Mouse (Mus musculus): ENCODE results near the gene AL732309.1. TPM values are rescaled to one million over a fixed set of nuclear protein-coding genes. Genes with fewer than 3 reads are reported as not detected.

Gene AL732309.1
- polyA plus RNA-seq, 1 experiment from 2014 or later = 5.1 TPM

- Histone ChIP-seq H3K36me3 (ENCODE audit: control insufficient read depth, insufficient read depth, low read length) (peaks cover 71% of the 10 kb centered on the region), H3K27ac (replicated peaks; ENCODE audit: low read depth, low read length) (no peak overlapping the region), H3K27me3 (ENCODE audit: control insufficient read depth, insufficient read depth, low read length) (no peaks in the 10 kb centered on the region), H3K4me3 (replicated peaks; ENCODE audit: low read depth, low read length) (peak overlapping the region; percentile 83), H3K4me2 (ENCODE audit: low read length) (peak overlapping the region; percentile 98), H3K9me3 (ENCODE audit: control insufficient read depth, low read length) (no peaks in the 10 kb centered on the region), H3K9ac (replicated peaks; ENCODE audit: low read length) (peak overlapping the region; percentile 82), H3K4me1 (ENCODE audit: control insufficient read depth, insufficient read depth, low read length) (peaks cover 23% of the 10 kb centered on the region)
- DNase-seq (no peak), ATAC-seq (ENCODE audit: low FRiP score, low TSS enrichment) (no peak)
- 39% methylated on average over 16 of the region's 16 CpGs for WGBS
Measured at GRCm38 (mm10) chr2:25273010-25273409, 26.3 kb upstream of the AL732309.1 start.

GRCm38 (mm10) chr2:25272515-25272914, 25.9 kb upstream of the AL732309.1 start:
- Histone ChIP-seq H3K27ac (replicated peaks; ENCODE audit: low read depth, low read length) (peak overlapping the region; percentile 83), H3K4me3 (replicated peaks; ENCODE audit: low read depth, low read length) (peak overlapping the region; percentile 83), H3K4me2 (ENCODE audit: low read length) (peak overlapping the region; percentile 98), H3K4me1 (ENCODE audit: control insufficient read depth, insufficient read depth, low read length) (peaks cover 26% of the 10 kb centered on the region), H3K36me3 (ENCODE audit: control insufficient read depth, insufficient read depth, low read length) (peaks cover 66% of the 10 kb centered on the region), H3K9me3 (ENCODE audit: control insufficient read depth, low read length) (no peaks in the 10 kb centered on the region), H3K9ac (replicated peaks; ENCODE audit: low read length) (peak overlapping the region; percentile 82), H3K27me3 (ENCODE audit: control insufficient read depth, insufficient read depth, low read length) (no peaks in the 10 kb centered on the region)
- under 1% methylated on average over 29 of the region's 29 CpGs for WGBS
- no peak for DNase-seq
- ATAC-seq (ENCODE audit: low FRiP score, low TSS enrichment) = peak; percentile 62

GRCm38 (mm10) chr2:25271827-25272511, 25.3 kb upstream of the AL732309.1 start, which contains the start of the genes Ssna1 and Anapc2:
Ssna1 (minus strand) TSS chr2:25272438.
Anapc2 (plus strand) TSS chr2:25272478.
- peak within 1 kb of the TSS; percentile 83 for H3K27ac ChIP-seq (replicated peaks; ENCODE audit: low read depth, low read length)
- WGBS = under 1% methylated on average over 55 of the region's 55 CpGs
- H3K9me3 ChIP-seq (ENCODE audit: control insufficient read depth, low read length) = no peaks in the 10 kb centered on the region
- H3K9ac ChIP-seq (replicated peaks; ENCODE audit: low read length) = peak within 1 kb of the TSS; percentile 82
- peaks cover 31% of the 10 kb centered on the region for H3K4me1 ChIP-seq (ENCODE audit: control insufficient read depth, insufficient read depth, low read length)
- H3K4me2 ChIP-seq (ENCODE audit: low read length) = peak within 1 kb of the TSS; percentile 98
- ATAC-seq (ENCODE audit: low FRiP score, low TSS enrichment) (peak; percentile 96), DNase-seq (peak; percentile 99)
- H3K27me3 ChIP-seq (ENCODE audit: control insufficient read depth, insufficient read depth, low read length) = no peaks in the 10 kb centered on the region
- peak within 1 kb of the TSS; percentile 83 for H3K4me3 ChIP-seq (replicated peaks; ENCODE audit: low read depth, low read length)
- peaks cover 61% of the 10 kb centered on the region for H3K36me3 ChIP-seq (ENCODE audit: control insufficient read depth, insufficient read depth, low read length)

GRCm38 (mm10) chr2:25267746-25268309, 21.2 kb upstream of the AL732309.1 start:
- Histone ChIP-seq H3K36me3 (ENCODE audit: control insufficient read depth, insufficient read depth, low read length) (peaks cover 27% of the 10 kb centered on the region), H3K9me3 (ENCODE audit: control insufficient read depth, low read length) (no peaks in the 10 kb centered on the region), H3K4me3 (replicated peaks; ENCODE audit: low read depth, low read length) (no peak overlapping the region), H3K27me3 (ENCODE audit: control insufficient read depth, insufficient read depth, low read length) (peaks cover 9% of the 10 kb centered on the region), H3K4me2 (ENCODE audit: low read length) (no peak overlapping the region), H3K4me1 (ENCODE audit: control insufficient read depth, insufficient read depth, low read length) (peaks cover 60% of the 10 kb centered on the region), H3K27ac (replicated peaks; ENCODE audit: low read depth, low read length) (no peak overlapping the region), H3K9ac (replicated peaks; ENCODE audit: low read length) (no peak overlapping the region)
- ATAC-seq (ENCODE audit: low FRiP score, low TSS enrichment) (no peak), DNase-seq (no peak)
- WGBS = 78% methylated on average over 4 of the region's 4 CpGs

- Histone ChIP-seq H3K4me1 (ENCODE audit: control insufficient read depth, insufficient read depth, low read length) (peaks cover 59% of the 10 kb centered on the region), H3K9ac (replicated peaks; ENCODE audit: low read length) (peak overlapping the region; percentile 16; the same call in 1 of the 2 replicates), H3K4me2 (ENCODE audit: low read length) (peak overlapping the region; percentile 100), H3K27ac (replicated peaks; ENCODE audit: low read depth, low read length) (0 out of 2 replicates have a peak overlapping the region, but pooled peaks have one; percentile 52), H3K4me3 (replicated peaks; ENCODE audit: low read depth, low read length) (no peak overlapping the region), H3K27me3 (ENCODE audit: control insufficient read depth, insufficient read depth, low read length) (peaks cover 9% of the 10 kb centered on the region), H3K9me3 (ENCODE audit: control insufficient read depth, low read length) (no peaks in the 10 kb centered on the region), H3K36me3 (ENCODE audit: control insufficient read depth, insufficient read depth, low read length) (peaks cover 27% of the 10 kb centered on the region)
- ATAC-seq (ENCODE audit: low FRiP score, low TSS enrichment) = no peak
- DNase-seq = no peak
Measured at GRCm38 (mm10) chr2:25267241-25267640, 20.6 kb upstream of the AL732309.1 start.

- H3K9me3 ChIP-seq (ENCODE audit: control insufficient read depth, low read length) = no peaks in the 10 kb centered on the region
- peaks cover 59% of the 10 kb centered on the region for H3K4me1 ChIP-seq (ENCODE audit: control insufficient read depth, insufficient read depth, low read length)
- DNase-seq (peak; percentile 35), ATAC-seq (ENCODE audit: low FRiP score, low TSS enrichment) (no peak)
- peaks cover 27% of the 10 kb centered on the region for H3K36me3 ChIP-seq (ENCODE audit: control insufficient read depth, insufficient read depth, low read length)
- WGBS = 50% methylated on average over 2 of the region's 2 CpGs
- 0 out of 2 replicates have a peak overlapping the region, but pooled peaks have one; percentile 52 for H3K27ac ChIP-seq (replicated peaks; ENCODE audit: low read depth, low read length)
- peak overlapping the region; percentile 100 for H3K4me2 ChIP-seq (ENCODE audit: low read length)
- H3K27me3 ChIP-seq (ENCODE audit: control insufficient read depth, insufficient read depth, low read length) = peaks cover 9% of the 10 kb centered on the region
- peak overlapping the region; percentile 16; the same call in 1 of the 2 replicates for H3K9ac ChIP-seq (replicated peaks; ENCODE audit: low read length)
- H3K4me3 ChIP-seq (replicated peaks; ENCODE audit: low read depth, low read length) = no peak overlapping the region
Measured at GRCm38 (mm10) chr2:25266720-25267119, 20.1 kb upstream of the AL732309.1 start.

- ATAC-seq (ENCODE audit: low FRiP score, low TSS enrichment) (no peak), DNase-seq (no peak)
- WGBS = 70% methylated on average over 6 of the region's 6 CpGs
- peak overlapping the region; percentile 100 for H3K4me2 ChIP-seq (ENCODE audit: low read length)
- peaks cover 53% of the 10 kb centered on the region for H3K4me1 ChIP-seq (ENCODE audit: control insufficient read depth, insufficient read depth, low read length)
- peaks cover 9% of the 10 kb centered on the region for H3K27me3 ChIP-seq (ENCODE audit: control insufficient read depth, insufficient read depth, low read length)
- peak overlapping the region; percentile 31; the same call in 1 of the 2 replicates for H3K9ac ChIP-seq (replicated peaks; ENCODE audit: low read length)
- H3K4me3 ChIP-seq (replicated peaks; ENCODE audit: low read depth, low read length) = no peak overlapping the region
- H3K9me3 ChIP-seq (ENCODE audit: control insufficient read depth, low read length) = no peaks in the 10 kb centered on the region
- H3K36me3 ChIP-seq (ENCODE audit: control insufficient read depth, insufficient read depth, low read length) = peaks cover 27% of the 10 kb centered on the region
- no peak overlapping the region for H3K27ac ChIP-seq (replicated peaks; ENCODE audit: low read depth, low read length)
Measured at GRCm38 (mm10) chr2:25265897-25266656, 19.4 kb upstream of the AL732309.1 start.

- H3K36me3 ChIP-seq (ENCODE audit: control insufficient read depth, insufficient read depth, low read length) = peaks cover 18% of the 10 kb centered on the region
- H3K27me3 ChIP-seq (ENCODE audit: control insufficient read depth, insufficient read depth, low read length) = peaks cover 9% of the 10 kb centered on the region
- H3K9me3 ChIP-seq (ENCODE audit: control insufficient read depth, low read length) = no peaks in the 10 kb centered on the region
- H3K27ac ChIP-seq (replicated peaks; ENCODE audit: low read depth, low read length) = no peak overlapping the region
- peak overlapping the region; percentile 100 for H3K4me2 ChIP-seq (ENCODE audit: low read length)
- 0 out of 2 replicates have a peak overlapping the region, but pooled peaks have one; percentile 12 for H3K4me3 ChIP-seq (replicated peaks; ENCODE audit: low read depth, low read length)
- ATAC-seq (ENCODE audit: low FRiP score, low TSS enrichment) (no peak), DNase-seq (no peak)
- H3K9ac ChIP-seq (replicated peaks; ENCODE audit: low read length) = no peak overlapping the region; the same call in 1 of the 2 replicates
- H3K4me1 ChIP-seq (ENCODE audit: control insufficient read depth, insufficient read depth, low read length) = peaks cover 47% of the 10 kb centered on the region
- WGBS = 73% methylated on average over 3 of the region's 3 CpGs
Measured at GRCm38 (mm10) chr2:25264851-25265250, 18.2 kb upstream of the AL732309.1 start.
